Mouse (Mus musculus) cerebellum, adult 2 months (tissue): ENCODE data around the gene March10. TPM values are rescaled to one million over a fixed set of nuclear protein-coding genes. Genes with fewer than 3 reads are reported as not detected.

Experiments used
- DNase-seq, 2 experiments: peaks; one replicate each; pipeline ENCODE4 v3.0.0; 2021
- H3K27ac ChIP-seq: fragments of 200-500 bp; 2 replicates; pipeline ENCODE4 v1.5.1; 2012; ENCODE audit warnings: low read length, control low read depth, inconsistent platforms; ENCODE audit not compliant: insufficient read depth
- H3K27me3 ChIP-seq: fragments of 200-500 bp; 2 replicates; pipeline ENCODE4 v1.6.1; 2012; ENCODE audit warnings: inconsistent platforms, mild to moderate bottlenecking, low read length, moderate library complexity; ENCODE audit not compliant: control insufficient read depth, insufficient read depth
- H3K4me1 ChIP-seq: fragments of 200-500 bp; 2 replicates; pipeline ENCODE4 v1.6.1; 2011; ENCODE audit warnings: low read length; ENCODE audit not compliant: control insufficient read depth, insufficient read depth
- H3K4me3 ChIP-seq: fragments of 200-500 bp; replicated peaks from 2 replicates; pipeline ENCODE3; 2011; ENCODE audit warnings: mild to moderate bottlenecking, low read depth, low read length, control low read depth; ENCODE audit not compliant: insufficient read depth
- CTCF ChIP-seq: fragments of 200-500 bp; IDR thresholded peaks from 2 replicates; pipeline ENCODE4 v1.5.1; 2011; ENCODE audit warnings: low read depth, mild to moderate bottlenecking, control low read depth, low read length, moderate library complexity, borderline replicate concordance; ENCODE audit not compliant: insufficient read depth
- POLR2A ChIP-seq: fragments of 200-500 bp; IDR thresholded peaks from 2 replicates; pipeline ENCODE4 v1.6.1; 2011; ENCODE audit warnings: low read length, control low read depth, borderline replicate concordance; ENCODE audit not compliant: insufficient read depth
- WGBS: fragments of 180-500 bp; shearing (Covaris S2); methylation state at CpG from one replicate; pipeline ENCODE4 v1.1.7; 2018; 5-methylcytosine and 5-hydroxymethylcytosine counted together
- polyA plus RNA-seq: library from polyadenylated mRNA; depleted of rRNA; stranded (reverse); fragments of >200 nt; gene quantifications from 2 replicates; pipeline ENCODE4 v1.2.3, GENCODE M21; 2012; rRNA removed

Gene March10
- polyA plus RNA-seq, 1 experiment: 0.39 TPM

DNA sequence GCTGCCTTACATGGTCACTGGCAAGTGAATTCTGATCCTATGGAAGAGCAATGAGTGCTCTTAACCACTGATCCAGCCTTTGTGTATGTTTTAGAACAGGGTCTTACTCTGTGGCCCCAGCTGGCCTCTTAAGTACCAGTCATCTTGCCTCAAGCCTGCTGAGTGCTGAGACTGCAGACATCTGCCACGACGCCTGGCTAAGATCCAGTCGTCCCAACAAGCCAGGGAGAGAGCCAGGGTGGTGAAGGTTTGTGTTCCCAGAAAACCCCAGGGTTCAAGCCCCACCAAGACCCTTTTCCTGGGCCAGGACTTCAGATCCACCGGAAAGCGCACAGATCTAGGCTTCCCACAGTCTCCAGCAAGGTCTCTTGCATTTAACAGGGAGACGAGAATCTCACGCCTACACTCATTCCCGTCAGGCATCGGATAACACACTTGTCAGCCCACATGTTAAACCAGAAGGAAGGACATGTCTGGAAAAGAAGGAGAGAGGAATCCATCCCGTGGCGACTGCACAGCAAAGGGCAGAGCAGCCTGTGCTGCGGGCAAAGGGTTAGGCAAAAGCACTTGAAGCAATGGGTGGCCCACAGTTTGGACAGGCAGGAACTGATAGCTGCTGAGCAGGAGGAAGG is 144.1 kb downstream of the March10 start:
- H3K4me3 ChIP-seq: no peak overlapping the region
- no peak for TF ChIP-seq CTCF
- no peak for TF ChIP-seq POLR2A
- no peaks in the 10 kb centered on the region for H3K27me3 ChIP-seq
- H3K4me1 ChIP-seq: no peaks in the 10 kb centered on the region
- DNase-seq: no peak
- H3K27ac ChIP-seq: no peak overlapping the region
- 43% methylated on average over 12 of the region's 12 CpGs for WGBS

DNA sequence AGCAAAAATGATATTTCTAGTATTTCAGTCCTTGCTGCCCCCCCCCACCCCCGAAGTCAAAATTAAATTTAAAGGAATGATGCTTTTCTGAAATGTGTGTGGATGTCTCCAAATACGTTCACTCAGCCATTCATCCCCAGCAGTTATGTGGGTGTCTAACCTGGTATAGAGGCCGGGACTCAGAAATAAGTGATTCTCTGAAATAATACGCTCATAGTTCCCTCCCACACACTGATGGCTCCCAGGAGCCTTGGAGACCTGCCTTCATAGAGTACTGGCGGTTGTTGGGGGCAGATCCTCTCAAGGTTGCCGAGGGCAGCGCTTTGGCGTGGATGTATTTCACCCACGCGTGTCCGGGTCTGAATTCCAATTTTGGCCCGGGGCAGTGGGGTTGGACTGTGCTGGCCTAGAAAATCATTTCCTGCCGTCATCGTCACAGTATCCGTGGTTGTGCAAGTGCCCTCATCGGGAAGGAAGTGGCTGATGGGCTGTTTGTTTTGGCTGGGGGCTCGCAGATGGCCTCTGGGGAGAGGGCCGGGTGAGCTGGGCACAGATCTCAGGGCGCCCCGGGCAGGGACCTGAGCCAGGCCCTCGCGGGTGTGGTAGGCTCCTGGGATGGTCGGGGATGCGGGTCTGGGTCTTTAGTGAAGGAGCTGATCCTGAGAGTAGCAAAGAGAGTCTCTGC is 145.1 kb downstream of the March10 start:
- H3K27me3 ChIP-seq: no peaks in the 10 kb centered on the region
- H3K4me3 ChIP-seq: no peak overlapping the region
- 51% methylated on average over 24 of the region's 24 CpGs for WGBS
- TF ChIP-seq CTCF (no peak), POLR2A (no peak)
- H3K4me1 ChIP-seq: no peaks in the 10 kb centered on the region
- DNase-seq: no peak
- no peak overlapping the region for H3K27ac ChIP-seq

Other genes starting within 250 kb of the March10 start
- 3.6 and 4.4 TPM in 2 replicates for gene Mrc2, start 164.1 kb downstream of the March10 start, polyA plus RNA-seq
- 16.7 and 18.7 TPM in 2 replicates for gene Tanc2, start 133.3 kb upstream of the March10 start, polyA plus RNA-seq